Mouse (Mus musculus): ENCODE data around the gene Col17a1. TPM values are rescaled to one million over a fixed set of nuclear protein-coding genes. Genes with fewer than 3 reads are reported as not detected.

The Col17a1 gene
- polyA plus RNA-seq, 1 experiment from 2014 or later: 0.03 TPM

GRCm38 (mm10) chr19:47674419-47674818 lies 17.5 kb downstream of the Col17a1 start:
- peaks cover 23% of the 10 kb centered on the region for H3K27me3 ChIP-seq
- CTCF ChIA-PET: interaction anchor here (0.9 to 1.1 kb wide), 2 partner anchors 46 to 318 kb away, joined by 3 to 4 read pairs; no protein-coding TSS in a partner anchor
- POLR2A ChIA-PET: no interaction called here
- ATAC-seq (peak; percentile 61), DNase-seq (ENCODE audit: low read depth, low spot score) (no peak)
- in situ Hi-C loops (cut with MboI; ENCODE audit: low pct_unique_long_range_greater_than_20kb): loop anchor here (5.0 kb wide), 1 partner anchor 48 kb away; no protein-coding TSS in a partner anchor
- no peak for TF ChIP-seq CTCF (IDR thresholded peaks at IDR 0.05)

- ATAC-seq: no peak
- no peak for TF ChIP-seq CTCF (IDR thresholded peaks at IDR 0.05)
- ChIA-PET CTCF (no interaction called here), POLR2A (no interaction called here)
- no peak for DNase-seq (ENCODE audit: low read depth, low spot score)
- H3K27me3 ChIP-seq: peaks cover 34% of the 10 kb centered on the region
- in situ Hi-C loops (cut with MboI; ENCODE audit: low pct_unique_long_range_greater_than_20kb): no loop called here
Measured at GRCm38 (mm10) chr19:47668399-47668798, 23.5 kb downstream of the Col17a1 start.

- POLR2A ChIA-PET: no interaction called here
- ATAC-seq (no peak), DNase-seq (ENCODE audit: low read depth, low spot score) (no peak)
- in situ Hi-C loops (cut with MboI; ENCODE audit: low pct_unique_long_range_greater_than_20kb): no loop called here
- H3K27me3 ChIP-seq: peaks cover 42% of the 10 kb centered on the region
- TF ChIP-seq CTCF (IDR thresholded peaks at IDR 0.05): no peak
- CTCF ChIA-PET: no interaction called here
Measured at GRCm38 (mm10) chr19:47667601-47668000, 24.3 kb downstream of the Col17a1 start.

GRCm38 (mm10) chr19:47659765-47660408 lies 32.0 kb downstream of the Col17a1 start:
- DNase-seq (ENCODE audit: low read depth, low spot score): no peak
- in situ Hi-C loops (cut with MboI; ENCODE audit: low pct_unique_long_range_greater_than_20kb): loop anchor here (10.0 kb wide), 1 partner anchor 165 kb away; no protein-coding TSS in a partner anchor
- TF ChIP-seq CTCF (IDR thresholded peaks at IDR 0.05): no peak
- ATAC-seq: no peak
- peaks cover 31% of the 10 kb centered on the region for H3K27me3 ChIP-seq
- ChIA-PET POLR2A (no interaction called here), CTCF (interaction anchor here (0.7 to 1.6 kb wide), 6 partner anchors 12 to 174 kb away, joined by 3 to 5 read pairs (median 4); no protein-coding TSS in a partner anchor)

- TF ChIP-seq CTCF (IDR thresholded peaks at IDR 0.05): no peak
- CTCF ChIA-PET: interaction anchor here (0.7 to 1.6 kb wide), 12 partner anchors 11 to 175 kb away, joined by 3 to 5 read pairs (median 3); no protein-coding TSS in a partner anchor
- peak; percentile 69 for ATAC-seq
Measured at GRCm38 (mm10) chr19:47658914-47659535, 32.9 kb downstream of the Col17a1 start.

GRCm38 (mm10) chr19:47654896-47655295 lies 37.0 kb downstream of the Col17a1 start:
- no peak for TF ChIP-seq CTCF (IDR thresholded peaks at IDR 0.05)
- DNase-seq (ENCODE audit: low read depth, low spot score) (no peak), ATAC-seq (no peak)
- peaks cover 4% of the 10 kb centered on the region for H3K27me3 ChIP-seq
- ChIA-PET POLR2A (interaction anchor here (0.7 kb wide), 1 partner anchor 59 kb away, joined by 3 read pairs; no protein-coding TSS in a partner anchor), CTCF (no interaction called here)
- in situ Hi-C loops (cut with MboI; ENCODE audit: low pct_unique_long_range_greater_than_20kb): loop anchor here (10.0 kb wide), 1 partner anchor 170 kb away; no protein-coding TSS in a partner anchor

More at GRCm38 (mm10) chr19:47658914-47659535, 32.9 kb downstream of the Col17a1 start:
- POLR2A ChIA-PET: no interaction called here
- in situ Hi-C loops (cut with MboI; ENCODE audit: low pct_unique_long_range_greater_than_20kb): loop anchor here (10.0 kb wide), 1 partner anchor 166 kb away; no protein-coding TSS in a partner anchor
- H3K27me3 ChIP-seq: peaks cover 29% of the 10 kb centered on the region
- peak; percentile 3 for DNase-seq (ENCODE audit: low read depth, low spot score)

GRCm38 (mm10) chr19:47653173-47653572 lies 38.7 kb downstream of the Col17a1 start:
- POLR2A ChIA-PET: no interaction called here
- peaks cover 4% of the 10 kb centered on the region for H3K27me3 ChIP-seq
- in situ Hi-C loops (cut with MboI; ENCODE audit: low pct_unique_long_range_greater_than_20kb): loop anchor here (10.0 kb wide), 1 partner anchor 172 kb away; no protein-coding TSS in a partner anchor
- ATAC-seq (no peak), DNase-seq (ENCODE audit: low read depth, low spot score) (no peak)
- CTCF ChIA-PET: no interaction called here
- no peak for TF ChIP-seq CTCF (IDR thresholded peaks at IDR 0.05)

GRCm38 (mm10) chr19:47652255-47652654 lies 39.6 kb downstream of the Col17a1 start:
- no peak for TF ChIP-seq CTCF (IDR thresholded peaks at IDR 0.05)
- peaks cover 4% of the 10 kb centered on the region for H3K27me3 ChIP-seq
- ATAC-seq (no peak), DNase-seq (ENCODE audit: low read depth, low spot score) (no peak)
- in situ Hi-C loops (cut with MboI; ENCODE audit: low pct_unique_long_range_greater_than_20kb): loop anchor here (10.0 kb wide), 1 partner anchor 173 kb away; no protein-coding TSS in a partner anchor
- CTCF ChIA-PET: no interaction called here
- POLR2A ChIA-PET: no interaction called here

- POLR2A ChIA-PET: no interaction called here
- no peaks in the 10 kb centered on the region for H3K27me3 ChIP-seq
- in situ Hi-C loops (cut with MboI; ENCODE audit: low pct_unique_long_range_greater_than_20kb): loop anchor here (10.0 kb wide), 1 partner anchor 174 kb away; no protein-coding TSS in a partner anchor
- no peak for DNase-seq (ENCODE audit: low read depth, low spot score)
- CTCF ChIA-PET: no interaction called here
- TF ChIP-seq CTCF (IDR thresholded peaks at IDR 0.05): no peak
- ATAC-seq: no peak
Measured at GRCm38 (mm10) chr19:47651160-47651480, 40.8 kb downstream of the Col17a1 start.

GRCm38 (mm10) chr19:47650366-47651159 lies 41.3 kb downstream of the Col17a1 start:
- TF ChIP-seq CTCF (IDR thresholded peaks at IDR 0.05): no peak

More at GRCm38 (mm10) chr19:47650366-47651159, 41.3 kb downstream of the Col17a1 start:
- H3K27me3 ChIP-seq: no peaks in the 10 kb centered on the region
- DNase-seq (ENCODE audit: low read depth, low spot score) (no peak), ATAC-seq (no peak)
- CTCF ChIA-PET: no interaction called here
- in situ Hi-C loops (cut with MboI; ENCODE audit: low pct_unique_long_range_greater_than_20kb): loop anchor here (10.0 kb wide), 1 partner anchor 174 kb away; no protein-coding TSS in a partner anchor
- POLR2A ChIA-PET: no interaction called here

Data from Patski (cell line).